ENCODE assay signal across 14 mouse cellular contexts in genomic region chr17:12160984-12161764, GRCm38 (mm10). TPM values are rescaled to one million over a fixed set of nuclear protein-coding genes. Genes with fewer than 3 reads are reported as not detected.
DNase-seq lines count a peak whose midpoint lies in the region; ATAC-seq and TF ChIP-seq lines count a peak whose summit lies in the region.
"Had no signal": no experiment of that assay in that cellular context is flagged by ENCODE, and none has a peak within 500 bp of the region (broad histone marks: within the 10 kb centered on the region; RNA-seq: fewer than 3 reads in every experiment).

No protein-coding gene starts in this region.

- no peaks in the 10 kb centered on the region for H3K27me3 ChIP-seq in heart, adult 2 months (ENCODE audit: control insufficient read depth, insufficient read depth, low read length)
- no peaks in the 10 kb centered on the region for H3K27me3 ChIP-seq in heart, embryonic 11.5 days (ENCODE audit: control insufficient read depth, insufficient read depth, low read length)
- no peaks in the 10 kb centered on the region for H3K27me3 ChIP-seq in kidney, embryonic 14.5 days (ENCODE audit: control insufficient read depth, insufficient read depth, low read length)
- H3K27me3 ChIP-seq: midbrain, embryonic 13.5 days; neural tube, embryonic 12.5 days had no signal

- H3K9me3 ChIP-seq in heart, embryonic 11.5 days (replicated peaks; ENCODE audit: control insufficient read depth, low read length), result no peaks in the 10 kb centered on the region
- no peaks in the 10 kb centered on the region for H3K9me3 ChIP-seq in kidney, embryonic 14.5 days (ENCODE audit: control insufficient read depth, low read length)
- H3K9me3 ChIP-seq: midbrain, embryonic 13.5 days; neural tube, embryonic 12.5 days had no signal

- no peak overlapping the region for H3K4me3 ChIP-seq in heart, adult 2 months
- no peak overlapping the region for H3K4me3 ChIP-seq in heart, embryonic 11.5 days (ENCODE audit: low read depth, low read length)
- no peak overlapping the region for H3K4me3 ChIP-seq in kidney, embryonic 14.5 days (ENCODE audit: low read length)
- H3K4me3 ChIP-seq: midbrain, embryonic 13.5 days; neural tube, embryonic 12.5 days had no signal

- no peak overlapping the region for H3K27ac ChIP-seq in heart, adult 2 months
- no peak overlapping the region for H3K27ac ChIP-seq in heart, embryonic 11.5 days (ENCODE audit: low read depth, low read length)
- no peak overlapping the region for H3K27ac ChIP-seq in kidney, embryonic 14.5 days (ENCODE audit: low read depth, low read length)
- H3K27ac ChIP-seq: hindbrain, postnatal 0 days; midbrain, embryonic 13.5 days; neural tube, embryonic 12.5 days had no signal

- DNase-seq in heart, adult 2 months, result peak; percentile 26 to 49
- DNase-seq in spleen, postnatal 36 days (ENCODE audit: low spot score in 2 of 2), result peak; percentile 36 to 45
- DNase-seq in spleen, postnatal 4 days (ENCODE audit: low spot score in 2 of 2), result no peak
- peak; percentile 68 to 71 for DNase-seq in adrenal gland, postnatal 36 days
- DNase-seq in left cerebral cortex, postnatal 4 days, result no peak
- DNase-seq: kidney, postnatal 36 days; lung, embryonic 14.5 days; thymus, postnatal 36 days had no signal

- TF ChIP-seq EP300 in heart, adult 2 months (IDR thresholded peaks at IDR 0.05; ENCODE audit: insufficient read depth, low read depth, low read length), result no peak

- intact Hi-C loops in heart, adult 2 months (cut with DNase I), result no loop called here
- intact Hi-C loops in left cerebral cortex, postnatal 4 days (cut with DNase I), result no loop called here

- peaks cover 2% of the 10 kb centered on the region; the same call in 1 of the 2 replicates for H3K4me1 ChIP-seq in heart, adult 2 months (ENCODE audit: control insufficient read depth, insufficient read depth, low read length)
- H3K4me1 ChIP-seq in heart, embryonic 11.5 days (ENCODE audit: control insufficient read depth, insufficient read depth, low read length), result peaks cover 9% of the 10 kb centered on the region
- H3K4me1 ChIP-seq in kidney, embryonic 14.5 days (ENCODE audit: control insufficient read depth, insufficient read depth, low read length), result peaks cover 18% of the 10 kb centered on the region

- H3K4me2 ChIP-seq in heart, embryonic 11.5 days, result no peak overlapping the region
- H3K4me2 ChIP-seq in kidney, embryonic 14.5 days (replicated peaks; ENCODE audit: low read depth, low read length), result no peak overlapping the region
- H3K4me2 ChIP-seq: lung, embryonic 14.5 days; midbrain, embryonic 13.5 days; neural tube, embryonic 12.5 days had no signal

- no peaks in the 10 kb centered on the region for H3K79me2 ChIP-seq in heart, adult 2 months (replicated peaks; ENCODE audit: control insufficient read depth, insufficient read depth, low read length)

- no peaks in the 10 kb centered on the region for H3K36me3 ChIP-seq in heart, adult 2 months (ENCODE audit: control insufficient read depth, insufficient read depth, low read length)
- no peaks in the 10 kb centered on the region for H3K36me3 ChIP-seq in heart, embryonic 11.5 days (ENCODE audit: control insufficient read depth, insufficient read depth, low read length)
- no peaks in the 10 kb centered on the region; the same call in 1 of the 2 replicates for H3K36me3 ChIP-seq in kidney, embryonic 14.5 days (ENCODE audit: control insufficient read depth, insufficient read depth, low read length)
- H3K36me3 ChIP-seq: neural tube, embryonic 12.5 days had no signal

- no peak for ATAC-seq in heart, embryonic 11.5 days (replicated peaks; ENCODE audit: insufficient number of reproducible peaks, low FRiP score, low TSS enrichment)
- ATAC-seq in CD4-positive, CD25-positive, alpha-beta regulatory T cell, adult 4 months, result no peak
- ATAC-seq in kidney, embryonic 14.5 days (ENCODE audit: low FRiP score, low TSS enrichment), result no peak
- ATAC-seq: hindbrain, postnatal 0 days; midbrain, embryonic 13.5 days had no signal

- no peak for TF ChIP-seq CTCF in heart, adult 2 months (IDR thresholded peaks at IDR 0.05)

- WGBS in heart, adult 2 months, result 77% methylated on average over 13 of the region's 13 CpGs
- WGBS in heart, embryonic 11.5 days (ENCODE audit: insufficient replicate concordance), result 91% methylated on average over 13 of the region's 13 CpGs
- 71% methylated on average over 13 of the region's 13 CpGs for WGBS in kidney, embryonic 14.5 days

- TF ChIP-seq POLR2A in heart, adult 2 months (IDR thresholded peaks at IDR 0.05; ENCODE audit: insufficient read depth, low read depth, low read length), result no peak

- H3K9ac ChIP-seq in heart, adult 2 months (ENCODE audit: low read depth, low read length), result no peak overlapping the region
- H3K9ac ChIP-seq in heart, embryonic 11.5 days (ENCODE audit: low read depth, low read length), result no peak overlapping the region
- H3K9ac ChIP-seq in kidney, embryonic 14.5 days (ENCODE audit: low read depth, low read length), result no peak overlapping the region
- H3K9ac ChIP-seq: lung, embryonic 14.5 days; midbrain, embryonic 13.5 days; neural tube, embryonic 12.5 days had no signal

RNA-seq across cellular contexts. Expression of gene Agpat4, which starts 42.7 kb away (rescaled TPM):
- total RNA-seq in heart, adult 2 months (2021), result 1 to 10 TPM; 4.4 to 5.3 TPM
- polyA plus RNA-seq in heart, adult 2 months (2012; rRNA removed), result 4.8 and 5.2 TPM in 2 replicates
- 17.8 and 21.0 TPM in 2 replicates for polyA plus RNA-seq in heart, embryonic 11.5 days (2014; fragmentation: Nextera tagmentation; extraction: Ambion mirVana)
- total RNA-seq in adrenal gland, postnatal 36 days (2021), result 10 to 100 TPM; 40.7 to 66.7 TPM
- total RNA-seq in left cerebral cortex, postnatal 4 days (2021), result 10 to 100 TPM; 52.7 to 58.4 TPM
- polyA plus RNA-seq in CD4-positive, CD25-positive, alpha-beta regulatory T cell, adult 4 months (2017; shearing (Covaris generic)), result 10 to 100 TPM; 15.8 to 18.2 TPM
- 20.9 and 26.5 TPM in 2 replicates for polyA plus RNA-seq in kidney, embryonic 14.5 days (2014; fragmentation: Nextera tagmentation; extraction: Ambion mirVana)

Comparison
In these comparisons a context has a peak if more than half of its experiments do, and no peak if none do; other contexts are left out.
1. DNase-seq: peak in heart, adult 2 months (2 of 2), spleen, postnatal 36 days (2 of 2) and adrenal gland, postnatal 36 days (2 of 2); none in spleen, postnatal 4 days (0 of 2) and left cerebral cortex, postnatal 4 days (single experiment).